Mouse (Mus musculus): ENCODE measurements around the gene Dcaf6. TPM values are rescaled to one million over a fixed set of nuclear protein-coding genes. Genes with fewer than 3 reads are reported as not detected.

The Dcaf6 gene
- total and polyA plus RNA-seq, 2 experiments = 20.5 to 38.9 TPM

DNA sequence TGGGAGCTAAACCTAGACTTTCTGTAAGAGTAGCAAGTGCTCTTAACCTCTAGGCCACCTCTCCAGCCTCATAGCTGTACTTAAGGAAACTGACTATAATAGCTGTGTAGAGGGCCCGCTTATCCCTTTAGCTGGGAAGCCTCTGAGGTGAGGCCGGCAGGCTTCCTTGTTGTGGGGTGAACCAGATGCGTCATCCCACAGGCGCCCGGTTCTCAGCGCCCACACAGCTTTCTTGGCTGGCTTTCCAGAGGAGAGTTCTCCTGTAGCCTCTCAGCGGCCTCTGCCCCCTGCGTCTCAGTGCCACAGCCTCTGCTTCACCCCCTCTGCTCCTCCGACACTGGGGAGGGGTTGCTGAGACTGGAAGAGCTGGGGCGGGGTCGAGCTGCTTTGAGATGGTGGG is 143.9 kb downstream of the Dcaf6 start:
- no peaks in the 10 kb centered on the region for H3K79me2 ChIP-seq (ENCODE audit: control insufficient read depth, insufficient read depth, low read length)
- TF ChIP-seq POLR2A (IDR thresholded peaks at IDR 0.05; ENCODE audit: extremely low read depth, insufficient read depth, low read length) (no peak), CTCF (IDR thresholded peaks at IDR 0.05; ENCODE audit: low read depth, low read length) (no peak)
- H3K27me3 ChIP-seq (ENCODE audit: control insufficient read depth, insufficient read depth, low read length) = no peaks in the 10 kb centered on the region
- no peaks in the 10 kb centered on the region for H3K4me1 ChIP-seq (ENCODE audit: control insufficient read depth, insufficient read depth, low read length)
- no peak overlapping the region for H3K27ac ChIP-seq (replicated peaks; ENCODE audit: insufficient read depth, low read depth, low read length)
- WGBS = 82% methylated on average over 11 of the region's 11 CpGs
- no peak overlapping the region for H3K9ac ChIP-seq (ENCODE audit: low read depth, low read length)
- H3K4me3 ChIP-seq (ENCODE audit: insufficient read depth, low read depth, low read length) = no peak overlapping the region
- H3K36me3 ChIP-seq (ENCODE audit: control insufficient read depth, insufficient read depth, low read length) = no peaks in the 10 kb centered on the region
- DNase-seq (ENCODE audit: extremely low read depth, low read depth, low spot score) = no peak

DNA sequence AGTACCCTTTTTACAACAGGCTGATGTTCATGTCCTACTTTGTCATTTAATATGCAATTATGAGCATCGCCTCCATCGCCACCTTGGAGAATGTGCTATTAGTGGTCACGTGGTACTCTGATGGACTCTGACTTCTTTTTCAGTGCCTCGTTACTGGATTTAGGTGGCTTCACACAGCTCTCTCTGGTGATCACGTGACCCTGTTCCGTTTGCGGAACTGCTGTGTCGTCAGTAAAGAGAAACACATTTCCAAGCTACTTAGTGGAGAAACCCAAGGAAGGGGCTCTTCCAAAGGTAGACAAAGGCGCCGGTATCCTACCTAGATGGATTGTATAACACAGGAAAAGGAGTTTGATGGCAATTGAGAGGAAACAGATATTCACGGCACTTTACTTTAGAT is 152.1 kb downstream of the Dcaf6 start:
- no peaks in the 10 kb centered on the region for H3K27me3 ChIP-seq (ENCODE audit: control insufficient read depth, insufficient read depth, low read length)
- H3K9ac ChIP-seq (ENCODE audit: low read depth, low read length) = no peak overlapping the region
- H3K27ac ChIP-seq (replicated peaks; ENCODE audit: insufficient read depth, low read depth, low read length) = no peak overlapping the region
- no peaks in the 10 kb centered on the region for H3K79me2 ChIP-seq (ENCODE audit: control insufficient read depth, insufficient read depth, low read length)
- no peaks in the 10 kb centered on the region for H3K4me1 ChIP-seq (ENCODE audit: control insufficient read depth, insufficient read depth, low read length)
- H3K4me3 ChIP-seq (ENCODE audit: insufficient read depth, low read depth, low read length) = no peak overlapping the region
- no peaks in the 10 kb centered on the region for H3K36me3 ChIP-seq (ENCODE audit: control insufficient read depth, insufficient read depth, low read length)
- WGBS = 87% methylated on average over 11 of the region's 11 CpGs
- DNase-seq (ENCODE audit: extremely low read depth, low read depth, low spot score) = no peak
- TF ChIP-seq CTCF (IDR thresholded peaks at IDR 0.05; ENCODE audit: low read depth, low read length) = no peak
- no peak for TF ChIP-seq POLR2A (IDR thresholded peaks at IDR 0.05; ENCODE audit: extremely low read depth, insufficient read depth, low read length)

DNA sequence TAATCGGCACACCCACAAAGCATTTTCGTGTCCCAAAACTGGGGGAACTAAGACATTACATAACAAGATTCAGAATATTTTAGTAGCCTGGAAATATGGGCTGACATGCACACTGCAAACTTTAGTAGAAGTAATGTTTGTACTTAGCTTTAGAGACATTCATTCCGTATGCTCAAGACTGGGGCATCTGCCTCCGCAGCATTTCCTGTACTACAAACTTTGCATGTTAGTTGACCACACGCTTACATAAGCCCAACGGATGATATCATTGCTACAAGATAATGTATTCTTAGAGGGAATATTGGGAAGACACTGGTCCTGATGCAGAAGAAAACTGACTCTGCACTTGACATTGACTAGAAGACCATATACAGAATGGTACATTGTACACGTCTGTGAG is 155.9 kb downstream of the Dcaf6 start:
- TF ChIP-seq CTCF (IDR thresholded peaks at IDR 0.05; ENCODE audit: low read depth, low read length) (no peak), POLR2A (IDR thresholded peaks at IDR 0.05; ENCODE audit: extremely low read depth, insufficient read depth, low read length) (no peak)
- 87% methylated on average over 7 of the region's 7 CpGs for WGBS
- H3K4me3 ChIP-seq (ENCODE audit: insufficient read depth, low read depth, low read length) = no peak overlapping the region
- no peaks in the 10 kb centered on the region for H3K27me3 ChIP-seq (ENCODE audit: control insufficient read depth, insufficient read depth, low read length)
- H3K79me2 ChIP-seq (ENCODE audit: control insufficient read depth, insufficient read depth, low read length) = no peaks in the 10 kb centered on the region
- H3K27ac ChIP-seq (replicated peaks; ENCODE audit: insufficient read depth, low read depth, low read length) = no peak overlapping the region
- H3K36me3 ChIP-seq (ENCODE audit: control insufficient read depth, insufficient read depth, low read length) = no peaks in the 10 kb centered on the region
- no peak overlapping the region for H3K9ac ChIP-seq (ENCODE audit: low read depth, low read length)
- DNase-seq (ENCODE audit: extremely low read depth, low read depth, low spot score) = no peak
- H3K4me1 ChIP-seq (ENCODE audit: control insufficient read depth, insufficient read depth, low read length) = no peaks in the 10 kb centered on the region

DNA sequence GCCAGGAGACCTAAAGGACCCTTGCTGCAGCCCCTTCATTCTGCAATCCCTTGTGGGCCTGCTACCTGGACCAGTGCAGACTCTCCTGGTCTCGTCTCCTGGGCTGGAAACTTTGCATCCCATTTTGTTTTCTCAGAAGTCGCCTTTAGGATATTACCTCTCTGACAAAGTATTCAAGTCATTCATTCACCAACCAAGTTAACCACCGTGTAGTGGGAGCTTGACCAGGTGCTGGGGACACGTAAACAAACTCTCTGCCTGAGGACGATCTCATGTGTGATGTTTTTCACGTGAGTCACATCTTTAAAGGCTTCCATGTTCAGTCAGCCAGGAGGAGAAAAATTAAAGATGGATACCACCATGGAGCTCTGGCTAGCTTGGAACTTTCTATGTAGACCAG is 157.1 kb downstream of the Dcaf6 start:
- no peaks in the 10 kb centered on the region for H3K36me3 ChIP-seq (ENCODE audit: control insufficient read depth, insufficient read depth, low read length)
- no peak overlapping the region for H3K4me3 ChIP-seq (ENCODE audit: insufficient read depth, low read depth, low read length)
- H3K27me3 ChIP-seq (ENCODE audit: control insufficient read depth, insufficient read depth, low read length) = no peaks in the 10 kb centered on the region
- 78% methylated on average over 6 of the region's 6 CpGs for WGBS
- no peak for DNase-seq (ENCODE audit: extremely low read depth, low read depth, low spot score)
- no peak for TF ChIP-seq CTCF (IDR thresholded peaks at IDR 0.05; ENCODE audit: low read depth, low read length)
- no peak for TF ChIP-seq POLR2A (IDR thresholded peaks at IDR 0.05; ENCODE audit: extremely low read depth, insufficient read depth, low read length)
- no peaks in the 10 kb centered on the region for H3K4me1 ChIP-seq (ENCODE audit: control insufficient read depth, insufficient read depth, low read length)
- no peak overlapping the region for H3K27ac ChIP-seq (replicated peaks; ENCODE audit: insufficient read depth, low read depth, low read length)
- no peaks in the 10 kb centered on the region for H3K79me2 ChIP-seq (ENCODE audit: control insufficient read depth, insufficient read depth, low read length)
- no peak overlapping the region for H3K9ac ChIP-seq (ENCODE audit: low read depth, low read length)

DNA sequence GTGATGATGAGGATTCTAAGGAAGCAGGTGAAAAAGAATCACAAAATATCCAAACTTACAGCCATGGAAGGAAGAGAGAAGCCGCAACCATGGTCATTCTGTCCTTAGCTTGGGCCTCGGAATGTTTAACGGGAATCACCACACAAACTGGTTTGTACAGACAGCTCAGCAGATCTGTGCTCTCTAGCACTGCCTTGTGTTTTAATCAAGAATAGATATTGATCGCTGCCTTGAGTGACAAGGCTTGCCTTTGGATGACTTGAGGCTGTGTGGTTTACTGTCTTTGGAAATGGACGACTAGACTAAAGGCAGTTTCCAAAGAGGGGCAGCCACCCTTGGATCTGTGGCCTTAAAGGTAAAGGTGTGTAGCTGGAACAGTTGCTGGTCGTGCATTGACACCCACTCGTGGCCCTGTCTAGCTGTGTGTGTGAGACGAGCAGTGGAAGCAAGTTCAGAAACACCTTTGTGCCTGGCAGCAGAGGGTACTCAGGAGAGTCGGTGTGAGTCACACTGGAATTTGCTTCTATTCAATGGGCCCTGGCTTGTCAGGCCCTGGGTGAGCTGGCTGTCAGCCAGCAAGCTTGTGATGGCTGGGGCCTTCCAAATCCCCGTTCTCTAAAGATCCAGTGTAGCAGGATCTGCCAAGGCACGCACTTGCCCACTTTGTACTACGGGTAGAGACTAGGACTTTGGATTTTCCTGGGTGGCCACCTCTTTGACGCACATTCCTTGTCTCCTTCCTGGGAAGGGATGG is 157.6 kb downstream of the Dcaf6 start:
- TF ChIP-seq CTCF (IDR thresholded peaks at IDR 0.05; ENCODE audit: low read depth, low read length) = no peak

DNA sequence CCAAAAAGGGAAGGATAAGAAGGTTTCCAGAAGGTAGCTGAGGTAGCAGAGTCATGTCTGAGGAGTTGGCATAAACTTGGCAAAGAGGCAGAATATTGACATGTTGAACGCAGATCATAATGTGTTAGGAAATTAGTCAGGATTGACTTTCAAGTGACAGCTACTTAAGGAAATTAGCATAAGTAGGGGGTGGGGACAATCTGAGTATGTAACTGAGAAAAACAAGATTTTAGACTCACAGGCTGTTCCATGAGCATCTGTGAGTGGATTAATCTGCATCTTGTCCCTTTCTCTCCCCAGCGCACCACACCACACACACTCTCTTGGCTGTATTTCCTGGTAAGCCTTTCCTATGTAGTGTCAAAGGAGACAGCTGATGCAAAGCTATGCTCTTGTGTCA is 158.7 kb downstream of the Dcaf6 start:
- DNase-seq (ENCODE audit: extremely low read depth, low read depth, low spot score) = no peak
- H3K27ac ChIP-seq (replicated peaks; ENCODE audit: insufficient read depth, low read depth, low read length) = no peak overlapping the region
- H3K36me3 ChIP-seq (ENCODE audit: control insufficient read depth, insufficient read depth, low read length) = no peaks in the 10 kb centered on the region
- TF ChIP-seq CTCF (IDR thresholded peaks at IDR 0.05; ENCODE audit: low read depth, low read length) = no peak
- TF ChIP-seq POLR2A (IDR thresholded peaks at IDR 0.05; ENCODE audit: extremely low read depth, insufficient read depth, low read length) = no peak
- H3K79me2 ChIP-seq (ENCODE audit: control insufficient read depth, insufficient read depth, low read length) = no peaks in the 10 kb centered on the region
- WGBS = 91% methylated on average over 2 of the region's 2 CpGs
- H3K4me1 ChIP-seq (ENCODE audit: control insufficient read depth, insufficient read depth, low read length) = no peaks in the 10 kb centered on the region
- no peaks in the 10 kb centered on the region for H3K27me3 ChIP-seq (ENCODE audit: control insufficient read depth, insufficient read depth, low read length)
- H3K4me3 ChIP-seq (ENCODE audit: insufficient read depth, low read depth, low read length) = no peak overlapping the region
- H3K9ac ChIP-seq (ENCODE audit: low read depth, low read length) = no peak overlapping the region

More for the DNA sequence above, 157.6 kb downstream of the Dcaf6 start:
- Histone ChIP-seq H3K4me3 (ENCODE audit: insufficient read depth, low read depth, low read length) (no peak overlapping the region), H3K27ac (replicated peaks; ENCODE audit: insufficient read depth, low read depth, low read length) (no peak overlapping the region), H3K27me3 (ENCODE audit: control insufficient read depth, insufficient read depth, low read length) (no peaks in the 10 kb centered on the region), H3K36me3 (ENCODE audit: control insufficient read depth, insufficient read depth, low read length) (no peaks in the 10 kb centered on the region), H3K79me2 (ENCODE audit: control insufficient read depth, insufficient read depth, low read length) (no peaks in the 10 kb centered on the region), H3K4me1 (ENCODE audit: control insufficient read depth, insufficient read depth, low read length) (no peaks in the 10 kb centered on the region), H3K9ac (ENCODE audit: low read depth, low read length) (no peak overlapping the region)
- DNase-seq (ENCODE audit: extremely low read depth, low read depth, low spot score) = no peak
- WGBS = 88% methylated on average over 13 of the region's 13 CpGs
